Mouse (Mus musculus) WW6 (cell line): ENCODE measurements around the gene Ice1.

Experiments used
- DNase-seq: peaks from one replicate; pipeline ENCODE4 v3.0.0-alpha.2; 2013; ENCODE audit warnings: low read depth, low spot score

The Ice1 gene

GRCm38 (mm10) chr13:70637282-70637661, at the start of gene Ice1:
Gene Ice1 (minus strand): TSS chr13:70637634.
- DNase-seq = no peak

- DNase-seq = no peak
Observed at GRCm38 (mm10) chr13:70685825-70686224, 48.4 kb upstream of the Ice1 start.

- DNase-seq = no peak
Observed at GRCm38 (mm10) chr13:70684976-70685609, 47.7 kb upstream of the Ice1 start.

GRCm38 (mm10) chr13:70681411-70682183, 44.2 kb upstream of the Ice1 start:
- no peak for DNase-seq

GRCm38 (mm10) chr13:70680316-70680715, 42.9 kb upstream of the Ice1 start:
- DNase-seq = no peak

- DNase-seq = no peak
Observed at GRCm38 (mm10) chr13:70677689-70678088, 40.3 kb upstream of the Ice1 start.

- no peak for DNase-seq
Observed at GRCm38 (mm10) chr13:70676243-70677183, 39.1 kb upstream of the Ice1 start.

- DNase-seq = no peak
Observed at GRCm38 (mm10) chr13:70674998-70675397, 37.6 kb upstream of the Ice1 start.

GRCm38 (mm10) chr13:70670080-70670479, 32.6 kb upstream of the Ice1 start:
- no peak for DNase-seq

GRCm38 (mm10) chr13:70659715-70660114, 22.3 kb upstream of the Ice1 start:
- DNase-seq = no peak

- DNase-seq = no peak
Observed at GRCm38 (mm10) chr13:70656741-70657140, 19.3 kb upstream of the Ice1 start.

- DNase-seq = no peak
Observed at GRCm38 (mm10) chr13:70656329-70656728, 18.9 kb upstream of the Ice1 start.

- DNase-seq = no peak
Observed at GRCm38 (mm10) chr13:70655570-70655969, 18.1 kb upstream of the Ice1 start.

- DNase-seq = no peak
Observed at GRCm38 (mm10) chr13:70654091-70654770, 16.8 kb upstream of the Ice1 start.

- no peak for DNase-seq
Observed at GRCm38 (mm10) chr13:70653457-70653856, 16.0 kb upstream of the Ice1 start.

GRCm38 (mm10) chr13:70650011-70650436, 12.6 kb upstream of the Ice1 start:
- no peak for DNase-seq

- no peak for DNase-seq
Observed at GRCm38 (mm10) chr13:70645968-70646505, 8.6 kb upstream of the Ice1 start.

- no peak for DNase-seq
Observed at GRCm38 (mm10) chr13:70644083-70644462, 6.6 kb upstream of the Ice1 start.

GRCm38 (mm10) chr13:70643408-70644082, 6.1 kb upstream of the Ice1 start:
- DNase-seq = no peak

- no peak for DNase-seq
Observed at GRCm38 (mm10) chr13:70641941-70642340, 4.5 kb upstream of the Ice1 start.

GRCm38 (mm10) chr13:70641381-70641780, 3.9 kb upstream of the Ice1 start:
- DNase-seq = no peak
